Mouse (Mus musculus) small intestine, adult 2 months (tissue): ENCODE measurements around the gene Vapb. TPM values are rescaled to one million over a fixed set of nuclear protein-coding genes. Genes with fewer than 3 reads are reported as not detected.

ENCODE experiments used
- H3K27ac ChIP-seq: fragments of 200-500 bp; 2 replicates; pipeline ENCODE4 v1.5.1; 2012; ENCODE audit warnings: low read depth, low read length, control low read depth, inconsistent platforms; ENCODE audit not compliant: insufficient read depth
- H3K27me3 ChIP-seq: fragments of 200-500 bp; 2 replicates; pipeline ENCODE4 v1.6.1; 2012; ENCODE audit warnings: mild to moderate bottlenecking, moderate library complexity, low read length, inconsistent platforms; ENCODE audit not compliant: control insufficient read depth, insufficient read depth
- H3K36me3 ChIP-seq: fragments of 200-500 bp; 2 replicates; pipeline ENCODE4 v1.6.1; 2012; ENCODE audit warnings: mild to moderate bottlenecking, low read length, control low read depth, inconsistent platforms; ENCODE audit not compliant: control insufficient read depth, insufficient read depth
- H3K4me1 ChIP-seq: fragments of 200-500 bp; 2 replicates; pipeline ENCODE4 v1.6.1; 2012; ENCODE audit warnings: low read length, inconsistent platforms, mixed read lengths; ENCODE audit not compliant: control insufficient read depth, insufficient read depth, insufficient read length
- H3K4me3 ChIP-seq: fragments of 200-500 bp; 2 replicates; pipeline ENCODE4 v1.5.1; 2012; ENCODE audit warnings: low read depth, mild to moderate bottlenecking, control low read depth, inconsistent platforms, low read length, moderate library complexity
- CTCF ChIP-seq: fragments of 200-500 bp; IDR thresholded peaks from 2 replicates; pipeline ENCODE4 v1.5.1; 2012; ENCODE audit warnings: low read depth, mild to moderate bottlenecking, control low read depth, inconsistent platforms, low read length, moderate library complexity, mixed read lengths; ENCODE audit not compliant: insufficient replicate concordance, insufficient read length; ENCODE audit errors: extremely low read depth
- POLR2A ChIP-seq: fragments of 200-500 bp; IDR thresholded peaks from 2 replicates; pipeline ENCODE4 v1.6.1; 2012; ENCODE audit warnings: low read depth, mild to moderate bottlenecking, control low read depth, inconsistent platforms, low read length, moderate library complexity
- WGBS: fragments of 180-500 bp; shearing (Covaris S2); methylation state at CpG from one replicate; pipeline ENCODE4 v1.1.7; 2018; 5-methylcytosine and 5-hydroxymethylcytosine counted together
- polyA plus RNA-seq: library from polyadenylated mRNA; depleted of rRNA; stranded (reverse); fragments of >200 nt; gene quantifications from 2 replicates; pipeline ENCODE4 v1.2.3, GENCODE M21; 2012

Vapb gene
- polyA plus RNA-seq, 1 experiment: 10.8 TPM

GRCm38 (mm10) chr2:173722251-173722857, 15.0 kb upstream of the Vapb start:
- no peak overlapping the region for H3K27ac ChIP-seq
- H3K4me3 ChIP-seq: no peak overlapping the region
- no peak for TF ChIP-seq CTCF
- no peak for TF ChIP-seq POLR2A
- H3K36me3 ChIP-seq: no peaks in the 10 kb centered on the region
- no peaks in the 10 kb centered on the region for H3K27me3 ChIP-seq
- no peaks in the 10 kb centered on the region for H3K4me1 ChIP-seq
- 44% methylated on average over 11 of the region's 11 CpGs for WGBS

GRCm38 (mm10) chr2:173724382-173724781, 12.9 kb upstream of the Vapb start:
- TF ChIP-seq POLR2A (no peak), CTCF (no peak)
- 64% methylated on average over 14 of the region's 14 CpGs for WGBS

GRCm38 (mm10) chr2:173724940-173725807, 12.1 kb upstream of the Vapb start:
- Histone ChIP-seq H3K27ac (no peak overlapping the region), H3K36me3 (no peaks in the 10 kb centered on the region), H3K27me3 (no peaks in the 10 kb centered on the region), H3K4me1 (peaks cover 5% of the 10 kb centered on the region; the same call in 1 of the 2 replicates), H3K4me3 (no peak overlapping the region)
- TF ChIP-seq POLR2A (no peak), CTCF (no peak)
- 76% methylated on average over 15 of the region's 15 CpGs for WGBS

More at GRCm38 (mm10) chr2:173724382-173724781, 12.9 kb upstream of the Vapb start:
- Histone ChIP-seq H3K36me3 (no peaks in the 10 kb centered on the region), H3K27me3 (no peaks in the 10 kb centered on the region), H3K4me3 (0 out of 2 replicates have a peak overlapping the region, but pooled peaks have one; percentile 18), H3K27ac (no peak overlapping the region), H3K4me1 (no peaks in the 10 kb centered on the region; the same call in 1 of the 2 replicates)

- TF ChIP-seq CTCF: no peak
- no peak for TF ChIP-seq POLR2A
- Histone ChIP-seq H3K4me3 (no peak overlapping the region), H3K4me1 (peaks cover 7% of the 10 kb centered on the region; the same call in 1 of the 2 replicates), H3K36me3 (no peaks in the 10 kb centered on the region), H3K27me3 (no peaks in the 10 kb centered on the region), H3K27ac (no peak overlapping the region)
- WGBS: 86% methylated on average over 4 of the region's 4 CpGs
Measured at GRCm38 (mm10) chr2:173725819-173726218, 11.5 kb upstream of the Vapb start.

- 15% methylated on average over 9 of the region's 9 CpGs for whole genome bisulfite sequencing
- Histone ChIP-seq H3K4me3 (peak overlapping the region; percentile 57), H3K27me3 (no peaks in the 10 kb centered on the region), H3K4me1 (peaks cover 13% of the 10 kb centered on the region; the same call in 1 of the 2 replicates), H3K27ac (peak overlapping the region; percentile 88), H3K36me3 (no peaks in the 10 kb centered on the region)
- TF ChIP-seq CTCF (no peak), POLR2A (no peak)
Measured at GRCm38 (mm10) chr2:173730444-173730966, 6.8 kb upstream of the Vapb start.

- Histone ChIP-seq H3K27me3 (no peaks in the 10 kb centered on the region), H3K4me3 (no peak overlapping the region), H3K4me1 (peaks cover 28% of the 10 kb centered on the region; the same call in 1 of the 2 replicates), H3K36me3 (no peaks in the 10 kb centered on the region), H3K27ac (no peak overlapping the region)
- WGBS: 75% methylated on average over 2 of the region's 2 CpGs
- TF ChIP-seq CTCF (no peak), POLR2A (no peak)
Measured at GRCm38 (mm10) chr2:173734426-173734825, 2.9 kb upstream of the Vapb start.

GRCm38 (mm10) chr2:173738232-173738631, 921 bp downstream of the Vapb start:
- Histone ChIP-seq H3K4me3 (peak overlapping the region; percentile 89), H3K27me3 (no peaks in the 10 kb centered on the region), H3K36me3 (no peaks in the 10 kb centered on the region), H3K27ac (0 out of 2 replicates have a peak overlapping the region, but pooled peaks have one; percentile 22), H3K4me1 (peaks cover 33% of the 10 kb centered on the region)
- no peak for TF ChIP-seq CTCF
- TF ChIP-seq POLR2A: no peak
- WGBS: 42% methylated on average over 9 of the region's 9 CpGs
